Mouse (Mus musculus): Measurements from ENCODE around the gene Ndel1.

DNA sequence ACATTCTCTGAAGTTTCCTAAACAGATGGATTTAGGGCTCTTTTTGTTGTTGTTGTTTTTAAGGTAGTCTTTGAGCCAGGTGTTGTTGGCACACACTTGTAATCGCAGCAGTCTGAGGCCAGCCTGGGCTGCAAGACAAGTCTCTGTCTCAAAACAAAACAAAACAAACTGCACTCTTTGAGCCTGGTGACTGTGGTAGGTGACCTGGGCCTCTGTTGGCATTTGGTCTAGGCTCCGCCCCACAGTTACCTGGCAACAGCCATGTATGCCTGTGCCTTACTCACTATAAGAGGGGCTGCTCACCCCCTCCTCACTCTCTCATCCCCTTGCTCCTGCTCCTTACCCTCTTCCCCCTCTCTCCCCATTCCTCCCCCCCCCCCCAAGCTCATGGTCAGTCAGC is 9.4 kb downstream of the Ndel1 start:
- no peak for TF ChIP-seq CTCF (IDR thresholded peaks at IDR 0.05; ENCODE audit: low read depth)
- TF ChIP-seq EP300 (IDR thresholded peaks at IDR 0.05; ENCODE audit: low read depth) = no peak
